ENCODE assay signal across 32 mouse cellular contexts in genomic region chr16:36334232-36334631, GRCm38 (mm10). TPM values are rescaled to one million over a fixed set of nuclear protein-coding genes. Genes with fewer than 3 reads are reported as not detected.
"Had no signal": no experiment of that assay in that cellular context is flagged by ENCODE, and none has a peak within 500 bp of the region (broad histone marks: within the 10 kb centered on the region; RNA-seq: fewer than 3 reads in every experiment).

TSS of gene BC117090 (minus strand) at chr16:36334332.

- H3K4me3 ChIP-seq: embryonic facial prominence, embryonic 10.5 days; embryonic facial prominence, embryonic 12.5 days; embryonic facial prominence, embryonic 13.5 days; embryonic facial prominence, embryonic 15.5 days; erythroblast, embryonic 14.5 days; forebrain, embryonic 10.5 days; forebrain, embryonic 12.5 days; forebrain, embryonic 13.5 days; forebrain, embryonic 15.5 days; gastrocnemius, adult 2 months; heart, adult 2 months had no signal

- H3K4me2 ChIP-seq: embryonic facial prominence, embryonic 12.5 days; embryonic facial prominence, embryonic 13.5 days; embryonic facial prominence, embryonic 15.5 days; forebrain, embryonic 12.5 days; forebrain, embryonic 13.5 days; forebrain, embryonic 15.5 days had no signal

- H3K4me1 ChIP-seq: embryonic facial prominence, embryonic 10.5 days; embryonic facial prominence, embryonic 12.5 days; embryonic facial prominence, embryonic 13.5 days; forebrain, embryonic 10.5 days; forebrain, embryonic 12.5 days; forebrain, embryonic 13.5 days; forebrain, embryonic 15.5 days had no signal

- DNase-seq: cerebellum, adult 9-10 months; cerebellum, adult 9-11 months; cerebellum, postnatal 10 days; cerebellum, postnatal 14 days; cerebellum, postnatal 25 days; cerebellum, postnatal 36 days; embryo, embryonic 11 days; forebrain, postnatal 0 days; gastrocnemius, adult 2 months; gastrocnemius, postnatal 10 days; gastrocnemius, postnatal 14 days; gastrocnemius, postnatal 25 days; gastrocnemius, postnatal 36 days; heart, adult 11 months; heart, adult 18-20 months; heart, adult 2 months had no signal

- H3K27ac ChIP-seq: embryonic facial prominence, embryonic 10.5 days; embryonic facial prominence, embryonic 12.5 days; embryonic facial prominence, embryonic 13.5 days; embryonic facial prominence, embryonic 15.5 days; forebrain, embryonic 10.5 days; forebrain, embryonic 12.5 days; forebrain, embryonic 13.5 days; forebrain, embryonic 15.5 days; gastrocnemius, adult 2 months; heart, adult 2 months had no signal

- H3K9ac ChIP-seq: embryonic facial prominence, embryonic 12.5 days; embryonic facial prominence, embryonic 13.5 days; embryonic facial prominence, embryonic 15.5 days; forebrain, embryonic 12.5 days; forebrain, embryonic 13.5 days; forebrain, embryonic 15.5 days; forebrain, postnatal 0 days had no signal

- H3K27me3 ChIP-seq: embryonic facial prominence, embryonic 12.5 days; embryonic facial prominence, embryonic 13.5 days; embryonic facial prominence, embryonic 15.5 days; forebrain, embryonic 12.5 days; forebrain, embryonic 13.5 days; forebrain, embryonic 15.5 days had no signal

- H3K9me3 ChIP-seq: embryonic facial prominence, embryonic 10.5 days; embryonic facial prominence, embryonic 12.5 days; embryonic facial prominence, embryonic 13.5 days; embryonic facial prominence, embryonic 15.5 days; forebrain, embryonic 10.5 days; forebrain, embryonic 12.5 days; forebrain, embryonic 13.5 days; forebrain, embryonic 15.5 days had no signal

- ATAC-seq: forebrain, embryonic 13.5 days; forebrain, embryonic 14.5 days; forebrain, embryonic 15.5 days; forebrain, embryonic 16.5 days; forebrain, postnatal 0 days had no signal

- H3K36me3 ChIP-seq: embryonic facial prominence, embryonic 10.5 days; embryonic facial prominence, embryonic 12.5 days; embryonic facial prominence, embryonic 13.5 days; embryonic facial prominence, embryonic 15.5 days; forebrain, embryonic 10.5 days; forebrain, embryonic 12.5 days; forebrain, embryonic 15.5 days had no signal

RNA-seq across cellular contexts. Expression of gene BC117090, which starts in this region (rescaled TPM):
- polyA plus RNA-seq: cortical plate, adult 2 months; embryonic facial prominence, embryonic 10.5 days; embryonic facial prominence, embryonic 11.5 days; embryonic facial prominence, embryonic 12.5 days; embryonic facial prominence, embryonic 13.5 days; erythroblast, embryonic 14.5 days; forebrain, embryonic 10.5 days; forebrain, embryonic 11.5 days; forebrain, embryonic 12.5 days; forebrain, embryonic 13.5 days; forebrain, embryonic 14.5 days; forebrain, embryonic 15.5 days; forebrain, embryonic 16.5 days; forebrain, postnatal 0 days; frontal cortex, adult 2 months; gonadal fat pad, adult 2 months; heart, adult 2 months had no signal
